Mouse (Mus musculus): ENCODE measurements around the gene Bfsp1. TPM values are rescaled to one million over a fixed set of nuclear protein-coding genes. Genes with fewer than 3 reads are reported as not detected.

The Bfsp1 gene
- polyA plus RNA-seq, 1 experiment from 2014 or later = 0.14 TPM

GRCm38 (mm10) chr2:143795858-143796257 is 67.1 kb downstream of the Bfsp1 start:
- 73% methylated on average over 4 of the region's 4 CpGs for whole genome bisulfite sequencing (ENCODE audit: insufficient replicate concordance)
- Histone ChIP-seq H3K27me3 (no peaks in the 10 kb centered on the region), H3K4me3 (replicated peaks) (no peak overlapping the region), H3K27ac (replicated peaks) (no peak overlapping the region), H3K36me3 (replicated peaks) (no peaks in the 10 kb centered on the region), H3K9me3 (replicated peaks) (no peaks in the 10 kb centered on the region), H3K9ac (no peak overlapping the region), H3K4me2 (no peak overlapping the region), H3K4me1 (replicated peaks) (no peaks in the 10 kb centered on the region)
- ATAC-seq (ENCODE audit: insufficient read depth) = no peak

DNA sequence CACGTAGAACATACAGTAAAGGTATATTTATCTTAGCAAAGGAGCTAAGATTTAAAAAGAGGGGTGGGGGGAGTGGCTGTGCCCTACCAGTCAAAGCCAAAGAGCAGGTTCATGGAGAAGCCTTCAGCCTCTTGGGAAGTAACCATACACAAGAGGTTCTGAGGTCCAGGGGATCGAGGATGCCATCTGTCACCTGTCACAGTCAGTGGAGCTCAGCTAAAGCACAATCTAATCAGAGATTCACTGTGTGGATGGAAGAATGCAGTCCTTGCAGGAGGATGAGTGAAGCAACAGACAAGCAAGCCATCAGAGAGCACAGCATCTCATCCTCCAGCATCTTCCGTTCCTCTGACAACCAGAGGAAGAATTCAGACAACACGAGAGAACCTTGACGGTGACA is 73.1 kb downstream of the Bfsp1 start:
- Histone ChIP-seq H3K4me1 (replicated peaks) (no peaks in the 10 kb centered on the region), H3K36me3 (replicated peaks) (no peaks in the 10 kb centered on the region), H3K4me2 (no peak overlapping the region), H3K27ac (replicated peaks) (no peak overlapping the region), H3K9ac (no peak overlapping the region), H3K9me3 (replicated peaks) (no peaks in the 10 kb centered on the region), H3K4me3 (replicated peaks) (no peak overlapping the region), H3K27me3 (no peaks in the 10 kb centered on the region)
- no peak for ATAC-seq (ENCODE audit: insufficient read depth)
- WGBS (ENCODE audit: insufficient replicate concordance) = 56% methylated on average over 5 of the region's 5 CpGs

GRCm38 (mm10) chr2:143780310-143780709 is 82.7 kb downstream of the Bfsp1 start:
- no peak overlapping the region for H3K4me2 ChIP-seq
- no peak overlapping the region for H3K4me3 ChIP-seq (replicated peaks)
- ATAC-seq (ENCODE audit: insufficient read depth) = no peak
- WGBS (ENCODE audit: insufficient replicate concordance) = 54% methylated on average over 2 of the region's 2 CpGs
- H3K27ac ChIP-seq (replicated peaks) = no peak overlapping the region
- H3K9ac ChIP-seq = no peak overlapping the region
- H3K9me3 ChIP-seq (replicated peaks) = no peaks in the 10 kb centered on the region
- H3K27me3 ChIP-seq = no peaks in the 10 kb centered on the region
- no peaks in the 10 kb centered on the region for H3K4me1 ChIP-seq (replicated peaks)
- H3K36me3 ChIP-seq (replicated peaks) = no peaks in the 10 kb centered on the region

Other genes with a start within 250 kb of the Bfsp1 start
- gene Dstn, start 52.1 kb upstream of the Bfsp1 start, polyA plus RNA-seq (2015; fragmentation: Nextera tagmentation; extraction: Ambion mirVana) = 119 and 121 TPM in 2 replicates
- 58.9 and 76.1 TPM in 2 replicates for gene Rrbp1, start 148.1 kb upstream of the Bfsp1 start, polyA plus RNA-seq (2015; fragmentation: Nextera tagmentation; extraction: Ambion mirVana)
- not detected in 2 replicates for gene Banf2, start 169.9 kb upstream of the Bfsp1 start, polyA plus RNA-seq (2015; fragmentation: Nextera tagmentation; extraction: Ambion mirVana)